Mouse (Mus musculus): ENCODE results near the gene Aqp2. TPM values are rescaled to one million over a fixed set of nuclear protein-coding genes. Genes with fewer than 3 reads are reported as not detected.

Gene Aqp2
- total RNA-seq (2022), result under 1 TPM in 1 of 4 experiments, not detected in 3; 0.39 TPM

DNA sequence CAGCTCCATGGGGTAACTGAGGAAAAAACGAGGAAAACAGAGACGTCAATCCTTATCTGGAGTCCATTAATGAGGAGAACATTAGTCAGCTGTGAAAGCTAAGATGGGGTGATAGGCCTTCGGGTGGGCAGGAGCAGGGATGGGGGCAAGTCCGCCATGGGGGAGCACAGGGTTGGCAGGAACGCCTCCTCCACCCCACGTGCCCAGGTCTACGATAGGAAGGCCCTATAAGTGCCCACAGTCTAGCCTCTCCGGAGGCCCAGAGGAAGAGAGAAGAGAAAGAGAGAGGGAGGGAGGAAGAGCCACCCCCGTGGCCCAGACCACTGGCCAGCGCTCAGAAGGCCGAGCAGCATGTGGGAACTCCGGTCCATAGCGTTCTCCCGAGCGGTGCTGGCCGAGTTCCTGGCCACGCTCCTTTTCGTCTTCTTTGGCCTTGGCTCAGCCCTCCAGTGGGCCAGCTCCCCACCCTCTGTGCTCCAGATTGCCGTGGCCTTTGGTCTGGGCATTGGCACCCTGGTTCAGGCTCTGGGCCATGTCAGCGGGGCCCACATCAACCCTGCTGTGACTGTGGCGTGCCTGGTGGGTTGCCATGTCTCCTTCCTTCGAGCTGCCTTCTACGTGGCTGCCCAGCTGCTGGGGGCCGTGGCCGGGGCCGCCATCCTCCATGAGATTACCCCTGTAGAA is at the start of gene Aqp2:
Gene Aqp2 (plus strand): TSS at position 254 of the 684 bp plus-strand sequence.
- DNase-seq (ENCODE audit: low spot score in 2 of 2), result no peak

GRCm38 (mm10) chr15:99531146-99531545 is 47.7 kb upstream of the Aqp2 start:
- DNase-seq (ENCODE audit: low spot score in 2 of 2), result no peak

- DNase-seq (ENCODE audit: low spot score in 2 of 2), result no peak
Observed at GRCm38 (mm10) chr15:99532023-99532422, 46.8 kb upstream of the Aqp2 start.

GRCm38 (mm10) chr15:99536889-99537862 is 41.7 kb upstream of the Aqp2 start:
- no peak for DNase-seq (ENCODE audit: low spot score in 2 of 2)

- DNase-seq (ENCODE audit: low spot score in 2 of 2), result no peak
Observed at GRCm38 (mm10) chr15:99539891-99540290, 39.0 kb upstream of the Aqp2 start.

DNA sequence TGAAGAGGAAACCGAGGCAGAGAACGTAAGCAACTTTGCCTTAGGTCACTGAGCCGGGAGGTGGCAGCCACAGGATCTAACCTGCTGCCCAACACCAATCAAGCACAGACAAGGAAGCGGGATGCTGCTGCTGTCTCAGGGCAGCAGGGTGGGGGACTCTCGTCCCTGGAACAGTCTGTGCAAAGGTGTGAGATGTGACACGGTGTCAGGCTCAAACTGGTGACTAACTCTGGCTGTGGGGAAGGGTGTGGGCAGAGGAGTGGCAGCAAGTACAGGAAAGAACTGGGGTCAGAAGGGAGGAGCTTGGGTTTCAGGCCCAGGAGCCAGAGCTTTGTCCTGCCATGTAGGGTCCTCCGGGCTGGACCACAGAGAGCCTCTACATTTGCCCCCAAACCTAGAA is 34.8 kb upstream of the Aqp2 start:
- no peak for DNase-seq (ENCODE audit: low spot score in 2 of 2)

- no peak for DNase-seq (ENCODE audit: low spot score in 2 of 2)
Observed at GRCm38 (mm10) chr15:99546596-99546995, 32.3 kb upstream of the Aqp2 start.

- no peak for DNase-seq (ENCODE audit: low spot score in 2 of 2)
Observed at GRCm38 (mm10) chr15:99547732-99548131, 31.1 kb upstream of the Aqp2 start.

- DNase-seq (ENCODE audit: low spot score in 2 of 2), result no peak
Observed at GRCm38 (mm10) chr15:99549901-99550300, 29.0 kb upstream of the Aqp2 start.

DNA sequence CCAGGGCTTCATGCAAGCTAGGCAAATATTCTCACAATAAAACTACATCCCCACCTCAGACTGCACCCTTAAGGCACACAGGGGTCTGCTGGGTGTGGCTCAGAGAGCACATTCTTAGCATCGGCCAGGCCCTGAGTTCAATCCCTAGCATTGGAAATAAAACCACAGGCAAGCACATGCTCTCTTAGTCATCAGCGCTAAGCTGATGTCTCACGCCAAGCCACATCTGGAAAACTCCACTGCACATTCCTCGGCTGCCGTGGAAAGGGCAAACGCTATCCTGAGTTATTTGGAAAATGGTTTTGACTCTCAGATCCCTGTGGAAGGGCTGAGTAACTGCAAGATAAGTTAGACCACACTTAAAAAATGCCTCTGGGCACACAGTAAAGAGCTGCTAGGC is 25.1 kb upstream of the Aqp2 start:
- no peak for DNase-seq (ENCODE audit: low spot score in 2 of 2)

- DNase-seq (ENCODE audit: low spot score in 2 of 2), result no peak
Observed at GRCm38 (mm10) chr15:99558947-99559346, 19.9 kb upstream of the Aqp2 start.

DNA sequence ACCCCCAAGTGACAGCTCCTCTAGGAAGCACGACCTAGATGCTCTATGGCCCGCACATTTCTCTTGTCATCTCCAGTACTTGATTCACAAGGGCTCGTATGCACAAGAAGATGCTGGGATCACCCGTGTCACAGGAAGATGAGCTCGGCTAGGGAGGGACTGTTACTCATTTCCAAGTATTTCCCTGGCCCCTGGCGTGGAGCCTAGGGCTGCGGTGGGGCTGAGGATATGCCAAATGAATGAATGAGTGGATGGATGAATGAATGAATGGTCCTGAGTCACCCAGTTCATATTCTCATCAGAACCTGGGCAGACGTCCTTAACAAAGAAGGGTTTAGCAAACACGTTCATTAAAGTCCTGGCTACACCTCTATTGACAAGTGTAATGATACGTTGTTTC is 18.6 kb upstream of the Aqp2 start:
- DNase-seq (ENCODE audit: low spot score in 2 of 2), result no peak

GRCm38 (mm10) chr15:99567371-99567770 is 11.5 kb upstream of the Aqp2 start:
- DNase-seq (ENCODE audit: low spot score in 2 of 2), result no peak

DNA sequence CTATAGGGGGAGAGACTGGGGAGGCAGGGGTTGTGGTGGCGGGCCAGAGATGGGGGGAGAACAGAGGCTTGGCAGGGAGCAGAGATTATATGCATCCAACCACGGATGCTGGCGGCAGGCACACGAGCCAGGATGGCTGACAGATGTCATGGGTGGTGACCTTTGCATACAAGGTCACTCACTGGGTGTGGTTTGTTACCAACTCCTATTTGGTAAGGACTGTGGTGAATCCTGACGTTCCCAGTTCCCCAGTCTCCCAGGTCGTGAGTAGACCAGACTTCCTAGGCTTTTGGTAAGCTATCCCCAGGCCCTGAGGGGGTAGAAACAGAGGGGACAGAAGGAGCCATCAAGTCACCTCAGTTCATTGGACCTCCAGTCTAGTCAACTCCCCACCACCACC is 10.2 kb upstream of the Aqp2 start:
- no peak for DNase-seq (ENCODE audit: low spot score in 2 of 2)

GRCm38 (mm10) chr15:99569123-99569522 is 9.7 kb upstream of the Aqp2 start:
- DNase-seq (ENCODE audit: low spot score in 2 of 2), result peak in 1 of 2 experiments; percentile 30

GRCm38 (mm10) chr15:99583463-99584344 is 4.8 kb downstream of the Aqp2 start:
- DNase-seq (ENCODE audit: low spot score in 2 of 2), result no peak

DNA sequence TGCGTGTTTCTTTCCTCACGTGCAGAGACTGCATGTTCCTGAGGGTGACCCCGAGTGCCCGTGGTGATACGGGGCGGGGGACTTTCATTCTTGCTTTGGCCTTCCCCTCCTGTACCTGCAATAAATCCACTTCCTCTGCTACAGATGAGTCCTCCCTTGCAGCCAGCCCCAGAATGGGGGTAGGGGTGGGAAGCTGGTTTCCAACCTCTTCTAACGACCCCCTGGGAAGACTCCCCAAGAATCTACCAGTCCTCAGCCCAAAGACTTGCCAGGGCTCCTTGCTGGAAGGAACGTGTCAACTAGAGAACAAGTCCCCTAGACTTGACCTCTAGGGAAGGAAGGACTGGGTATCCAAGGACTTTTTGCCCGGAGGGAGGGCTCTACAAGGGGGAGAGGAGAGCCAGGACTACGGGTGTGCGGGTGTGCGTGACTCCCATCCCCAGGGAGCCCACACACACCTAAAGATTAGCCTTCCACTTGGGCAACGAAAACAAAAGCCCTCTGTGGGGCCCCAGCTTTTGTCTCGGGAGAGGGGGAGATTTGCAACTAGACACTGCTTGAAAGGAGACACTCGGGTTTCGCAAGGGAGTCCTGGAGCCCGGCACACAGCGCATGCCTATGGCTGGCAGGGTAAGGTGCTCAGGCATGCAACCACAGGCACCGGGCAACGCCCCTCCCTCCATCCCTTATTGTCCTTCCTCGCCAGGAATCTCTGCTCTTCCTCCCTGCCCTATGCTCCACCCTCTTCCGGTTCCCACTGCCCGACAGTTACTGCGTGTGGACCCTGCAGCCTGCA is 5.8 kb downstream of the Aqp2 start:
- no peak for DNase-seq (ENCODE audit: low spot score in 2 of 2)

GRCm38 (mm10) chr15:99585741-99586140 is 6.9 kb downstream of the Aqp2 start:
- no peak for DNase-seq (ENCODE audit: low spot score in 2 of 2)

- no peak for DNase-seq (ENCODE audit: low spot score in 2 of 2)
Observed at GRCm38 (mm10) chr15:99586525-99586924, 7.7 kb downstream of the Aqp2 start.

DNA sequence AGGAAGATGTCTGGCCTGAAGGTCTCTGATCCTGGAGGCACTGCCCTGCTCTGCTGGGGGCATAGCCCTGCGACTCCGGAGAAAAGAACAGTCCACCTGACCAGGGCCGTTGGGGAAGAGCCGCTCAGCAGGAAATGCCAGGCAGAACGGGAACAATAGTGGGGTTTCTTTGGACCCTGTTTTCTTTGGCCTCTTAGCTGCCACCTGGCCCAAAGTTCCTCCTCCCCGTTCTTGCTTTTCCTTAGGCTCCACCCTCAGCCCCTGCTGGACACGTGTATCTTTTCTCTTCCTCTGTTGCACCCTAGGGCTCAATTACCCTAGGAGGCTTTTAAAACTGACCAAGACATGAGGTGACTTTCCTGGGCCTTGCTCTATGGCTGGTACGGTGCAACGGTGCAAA is 10.4 kb downstream of the Aqp2 start:
- DNase-seq (ENCODE audit: low spot score in 2 of 2), result no peak

- no peak for DNase-seq (ENCODE audit: low spot score in 2 of 2)
Observed at GRCm38 (mm10) chr15:99589704-99590103, 10.8 kb downstream of the Aqp2 start.
